Mouse (Mus musculus) right cerebral cortex, postnatal 10 days (tissue): ENCODE results near the gene Cox8b.

Experiments
- DNase-seq, 2 experiments: peaks; one replicate each; pipeline ENCODE4 v3.0.0; 2021; ENCODE audit warnings: low spot score in 2 of 2

The Cox8b gene

GRCm38 (mm10) chr7:140900220-140900619 is at the start of gene Cox8b:
Cox8b (minus strand) TSS chr7:140900446.
- DNase-seq, result no peak

DNA sequence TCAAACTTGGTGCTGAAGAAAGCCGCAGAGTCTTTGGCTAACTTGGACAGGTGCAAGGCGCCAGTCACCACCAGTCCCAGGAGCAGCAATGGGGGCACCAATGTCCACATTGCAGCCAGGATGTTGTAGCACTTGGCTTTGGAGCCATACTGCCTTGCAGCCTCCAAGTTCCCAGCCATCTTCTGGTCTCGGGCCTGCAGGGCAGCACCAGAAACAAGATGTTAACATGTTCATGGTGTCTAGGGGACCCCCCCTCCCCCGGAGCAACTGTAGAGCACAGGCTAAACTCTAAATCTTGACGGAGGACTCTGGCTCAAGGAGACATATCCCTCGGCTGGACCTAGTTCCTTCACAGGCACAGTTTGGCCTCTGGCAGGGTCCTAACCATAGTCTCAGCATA is 49.0 kb upstream of the Cox8b start:
- DNase-seq, result no peak

GRCm38 (mm10) chr7:140948161-140948560 is 47.9 kb upstream of the Cox8b start:
- DNase-seq, result no peak

GRCm38 (mm10) chr7:140946980-140947379 is 46.7 kb upstream of the Cox8b start:
- DNase-seq, result no peak

GRCm38 (mm10) chr7:140946311-140946710 is 46.1 kb upstream of the Cox8b start:
- no peak for DNase-seq

GRCm38 (mm10) chr7:140945247-140945646 is 45.0 kb upstream of the Cox8b start:
- no peak for DNase-seq

- no peak for DNase-seq
These were observed 44.0 kb upstream of the Cox8b start for GRCm38 (mm10) chr7:140944236-140944635.

DNA sequence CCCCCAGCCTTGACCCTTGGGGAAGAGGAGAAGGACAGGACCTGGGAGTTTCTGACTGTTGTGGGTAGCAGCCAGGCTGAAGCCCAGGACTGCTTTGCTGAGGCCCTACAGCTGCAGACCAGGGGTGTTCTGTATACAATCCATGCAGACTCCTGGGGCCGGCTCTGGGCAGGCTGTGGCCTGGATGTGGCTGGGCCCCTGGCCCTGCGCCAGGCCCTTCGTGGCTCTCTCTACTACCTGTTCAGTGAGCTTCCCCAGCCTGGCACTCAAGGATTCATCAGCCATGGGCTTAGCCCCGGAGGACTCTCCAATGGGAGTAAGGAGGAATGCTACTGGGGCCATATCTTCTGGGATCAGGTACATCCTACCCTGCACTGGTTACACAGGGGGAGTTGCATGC is 43.1 kb upstream of the Cox8b start:
- DNase-seq, result no peak

DNA sequence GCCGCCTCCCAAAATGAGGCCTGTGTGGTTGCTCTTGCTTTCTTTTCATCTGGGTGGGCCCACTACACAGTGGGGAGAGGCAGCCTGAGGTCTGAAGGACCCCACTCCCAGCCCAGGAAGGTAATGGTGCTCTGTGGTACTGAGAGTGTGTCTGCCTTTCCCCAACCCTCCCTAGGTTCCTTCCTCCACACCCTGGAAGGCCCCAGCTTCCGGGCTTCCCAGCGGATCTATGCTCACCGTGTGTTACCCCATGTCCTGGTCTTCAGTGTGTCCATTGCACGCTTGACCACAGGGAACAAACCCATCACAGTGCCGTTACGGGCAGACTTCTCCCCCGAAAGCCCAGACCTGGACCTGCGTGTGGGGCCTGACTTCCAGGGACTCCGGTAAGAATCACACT is 42.6 kb upstream of the Cox8b start:
- DNase-seq, result no peak

DNA sequence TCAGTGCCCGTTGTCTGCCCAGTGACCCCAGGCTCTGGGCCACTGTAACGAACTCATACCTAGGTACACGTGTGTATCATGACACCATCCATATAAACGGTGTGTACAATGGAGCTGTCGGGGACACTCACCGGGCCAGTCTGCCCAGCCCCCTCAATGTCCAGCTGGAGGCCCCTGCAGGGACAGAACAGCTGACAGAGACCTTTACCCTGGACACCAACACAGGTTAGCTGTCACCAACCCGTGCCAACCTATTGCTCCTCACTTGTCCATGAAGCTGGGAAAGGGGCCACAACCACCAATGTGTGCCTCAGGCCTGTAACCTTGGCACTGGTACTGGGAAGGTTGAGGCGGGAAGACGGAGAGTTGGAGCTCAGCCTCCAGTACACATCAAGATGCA is 42.1 kb upstream of the Cox8b start:
- no peak for DNase-seq

- DNase-seq, result peak; percentile 68 to 78
These were observed 41.2 kb upstream of the Cox8b start, which contains the start of gene Pgghg for GRCm38 (mm10) chr7:140941222-140942051. Pgghg (plus strand) TSS chr7:140941391.

- DNase-seq, result no peak
These were observed 39.5 kb upstream of the Cox8b start for GRCm38 (mm10) chr7:140939669-140940171.

DNA sequence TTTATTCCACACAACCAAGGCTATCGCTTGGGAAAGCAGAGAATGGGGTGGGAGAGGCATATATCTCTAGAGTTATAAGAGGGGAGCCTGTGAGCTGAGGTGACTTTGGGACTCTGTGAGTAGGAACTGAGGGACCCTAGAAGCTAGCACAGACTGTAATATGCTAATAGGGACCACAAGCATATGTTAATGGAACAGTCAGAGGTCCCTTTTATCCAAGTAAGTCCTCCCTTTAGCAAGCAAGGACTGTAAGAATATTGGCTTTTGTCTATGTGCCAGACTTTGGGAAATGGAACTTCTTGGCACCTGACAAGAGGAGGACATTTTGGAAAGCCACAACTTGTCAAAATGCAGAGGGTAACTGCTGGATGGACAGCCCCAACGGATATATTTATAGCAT is 38.6 kb upstream of the Cox8b start:
- DNase-seq, result no peak

GRCm38 (mm10) chr7:140938436-140938835 is 38.2 kb upstream of the Cox8b start:
- DNase-seq, result no peak

DNA sequence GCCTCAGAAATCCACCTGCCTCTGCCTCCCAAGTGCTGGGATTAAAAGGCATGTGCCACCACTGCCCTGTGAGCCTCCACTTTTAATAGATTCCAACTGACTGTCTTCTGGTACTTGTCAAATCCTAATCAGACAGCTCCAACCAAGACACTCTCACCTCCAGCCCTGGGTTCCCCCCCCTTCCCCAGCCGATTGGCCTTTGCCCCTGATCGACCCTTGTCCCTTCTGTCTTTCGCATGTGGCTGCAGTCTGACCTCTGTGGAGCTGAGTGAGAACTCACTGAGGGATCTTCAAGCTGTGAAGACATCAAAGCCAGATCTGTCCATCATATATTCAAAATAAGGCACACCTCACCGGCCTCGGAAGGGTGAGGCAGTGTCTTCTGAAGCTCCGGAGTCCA is 26.9 kb upstream of the Cox8b start:
- DNase-seq, result no peak

DNA sequence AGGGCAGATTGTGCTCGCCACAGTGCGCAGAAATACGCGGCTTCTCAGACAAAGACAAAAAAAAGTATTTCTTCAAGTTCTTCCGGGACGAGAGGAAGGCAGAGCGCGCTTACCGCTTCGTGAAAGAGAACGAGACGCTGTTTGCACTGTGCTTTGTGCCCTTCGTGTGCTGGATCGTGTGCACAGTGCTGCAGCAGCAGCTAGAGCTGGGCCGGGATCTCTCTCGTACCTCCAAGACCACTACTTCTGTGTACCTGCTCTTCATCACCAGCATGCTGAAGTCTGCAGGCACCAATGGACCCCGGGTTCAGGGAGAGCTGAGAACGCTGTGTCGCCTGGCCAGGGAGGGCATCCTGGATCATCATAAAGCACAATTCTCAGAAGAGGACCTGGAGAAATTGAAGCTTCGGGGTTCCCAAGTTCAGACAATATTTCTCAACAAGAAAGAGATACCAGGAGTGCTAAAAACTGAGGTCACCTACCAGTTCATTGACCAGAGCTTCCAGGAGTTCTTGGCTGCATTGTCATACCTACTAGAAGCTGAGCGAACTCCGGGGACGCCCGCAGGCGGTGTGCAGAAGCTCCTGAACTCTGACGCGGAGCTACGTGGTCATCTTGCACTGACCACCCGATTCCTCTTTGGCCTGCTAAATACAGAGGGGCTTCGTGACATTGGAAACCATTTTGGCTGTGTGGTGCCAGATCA is 23.0 kb upstream of the Cox8b start:
- DNase-seq, result no peak

DNA sequence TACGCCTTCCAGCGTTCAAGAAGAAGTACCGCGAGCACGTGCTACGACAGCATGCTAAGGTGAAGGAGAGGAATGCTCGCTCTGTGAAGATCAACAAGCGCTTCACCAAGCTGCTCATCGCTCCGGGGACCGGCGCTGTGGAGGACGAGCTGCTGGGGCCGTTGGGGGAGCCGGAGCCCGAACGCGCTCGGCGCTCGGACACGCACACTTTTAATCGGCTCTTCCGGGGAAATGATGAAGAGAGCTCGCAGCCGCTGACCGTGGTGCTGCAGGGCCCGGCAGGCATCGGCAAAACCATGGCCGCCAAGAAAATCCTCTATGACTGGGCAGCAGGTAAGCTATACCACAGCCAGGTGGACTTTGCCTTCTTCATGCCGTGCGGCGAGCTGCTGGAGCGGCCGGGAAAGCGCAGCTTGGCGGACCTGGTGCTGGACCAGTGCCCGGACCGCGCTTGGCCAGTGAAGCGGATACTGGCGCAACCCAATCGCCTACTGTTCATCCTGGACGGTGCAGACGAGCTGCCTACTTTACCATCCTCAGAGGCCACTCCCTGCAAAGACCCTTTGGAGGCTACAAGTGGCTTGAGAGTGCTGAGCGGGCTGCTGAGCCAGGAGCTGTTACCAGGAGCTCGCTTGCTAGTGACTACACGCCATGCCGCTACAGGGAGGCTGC is 22.3 kb upstream of the Cox8b start:
- DNase-seq, result peak; percentile 33 to 61

DNA sequence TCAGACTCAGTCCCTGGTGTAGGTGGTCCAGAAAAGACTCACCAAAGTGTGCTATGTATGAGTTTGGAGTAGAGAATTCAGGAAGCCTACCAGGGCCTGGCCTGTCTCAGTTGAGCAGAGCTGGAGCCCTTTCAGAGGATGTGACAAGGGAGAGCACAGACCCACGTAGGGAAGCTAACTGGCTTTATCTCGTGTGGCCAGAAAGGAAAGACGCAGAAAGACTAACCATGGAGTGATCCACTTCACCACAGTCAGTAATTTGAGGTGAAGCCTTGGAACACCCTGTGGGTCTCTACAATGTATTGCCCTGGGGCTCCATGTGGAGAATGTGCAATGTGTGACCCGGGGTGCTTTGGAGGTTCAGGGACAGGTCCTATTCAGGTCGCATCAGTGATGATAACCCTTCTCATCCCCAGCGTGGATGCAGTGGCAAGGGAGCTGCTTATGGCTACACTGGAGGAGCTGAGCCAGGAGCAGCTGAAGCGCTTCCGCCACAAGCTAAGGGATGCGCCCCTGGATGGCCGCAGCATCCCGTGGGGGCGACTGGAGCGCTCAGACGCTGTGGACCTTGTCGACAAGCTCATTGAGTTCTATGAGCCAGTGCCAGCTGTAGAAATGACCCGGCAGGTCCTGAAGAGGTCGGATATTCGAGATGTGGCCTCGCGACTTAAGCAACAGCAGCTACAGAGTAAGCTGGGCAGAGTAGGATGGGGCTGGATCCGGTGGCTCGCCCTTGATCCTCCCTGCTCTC is 21.2 kb upstream of the Cox8b start:
- no peak for DNase-seq

DNA sequence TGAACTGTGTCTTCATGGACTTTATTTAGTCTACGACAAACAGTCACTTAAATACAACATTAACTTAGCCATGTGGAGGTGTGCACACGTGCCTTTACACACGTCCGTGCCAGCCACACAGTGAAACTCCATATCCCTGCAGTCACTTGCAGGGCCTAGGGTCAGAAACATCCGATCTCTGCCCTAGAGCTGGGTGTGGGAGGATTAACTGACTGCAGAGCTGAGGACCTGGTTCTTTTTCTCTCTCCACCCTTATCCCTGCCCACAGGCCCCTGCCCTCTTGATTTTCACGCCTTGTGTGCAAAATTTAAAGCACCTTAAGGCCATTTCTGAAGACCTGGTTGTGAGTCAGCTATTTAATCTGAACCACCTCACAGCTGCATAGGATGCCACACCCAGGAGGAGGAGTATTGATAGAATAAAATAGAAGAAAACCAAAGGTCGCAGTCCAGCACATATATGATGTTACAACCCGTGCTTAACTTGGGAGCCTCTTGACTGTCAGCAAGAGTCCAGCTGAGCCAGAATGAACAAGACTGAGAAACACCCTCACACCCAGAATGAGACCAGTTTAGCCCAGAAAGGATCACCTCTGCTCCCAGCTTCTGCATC is 20.3 kb upstream of the Cox8b start, which contains the start of gene Nlrp6:
Gene Nlrp6 (plus strand): TSS at position 485 of the 612 bp plus-strand sequence.
- DNase-seq, result no peak

DNA sequence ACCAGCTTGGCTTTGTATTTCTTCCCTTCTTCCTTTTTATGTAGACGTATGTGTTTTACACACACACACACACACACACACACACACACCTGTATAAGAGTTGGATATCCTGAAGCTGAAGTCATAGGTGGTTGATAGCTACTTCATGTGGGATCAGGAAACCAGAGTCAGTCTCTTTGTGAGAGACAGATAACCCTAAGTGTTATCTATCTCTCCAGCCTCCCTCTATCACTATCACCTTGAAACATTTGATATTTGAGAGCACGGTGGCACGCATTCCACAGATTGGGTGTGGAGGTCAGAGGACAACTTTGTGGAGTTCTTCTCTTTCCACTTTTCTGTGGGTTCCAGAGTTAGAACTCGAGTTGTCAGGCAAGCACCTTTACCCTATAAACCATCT is 19.7 kb upstream of the Cox8b start:
- no peak for DNase-seq

GRCm38 (mm10) chr7:140914031-140914690 is 13.9 kb upstream of the Cox8b start:
- DNase-seq, result no peak
